Mouse (Mus musculus) liver, embryonic 13.5 days (tissue): ENCODE results near the gene Tbx10. TPM values are rescaled to one million over a fixed set of nuclear protein-coding genes. Genes with fewer than 3 reads are reported as not detected.

Source experiments
- ATAC-seq: fragments of 200-750 bp; cut with Nextera tagmentation; 2 replicates; pipeline ENCODE4 v1.8.0; 2017; ENCODE audit warnings: low read depth, mild to moderate bottlenecking, moderate number of reproducible peaks, moderate library complexity
- DNase-seq: peaks from one replicate; pipeline ENCODE4 v3.0.0; 2022
- H3K27ac ChIP-seq: fragments of 300-500 bp; sonication (generic); 2 replicates; pipeline ENCODE4 v1.5.1; 2015; ENCODE audit warnings: moderate library complexity, mild to moderate bottlenecking, inconsistent platforms
- H3K27me3 ChIP-seq: fragments of 300-500 bp; sonication (generic); 2 replicates; pipeline ENCODE4 v1.6.1; 2015; ENCODE audit warnings: mild to moderate bottlenecking, inconsistent platforms
- H3K36me3 ChIP-seq: fragments of 300-500 bp; sonication (generic); 2 replicates; pipeline ENCODE4 v1.6.1; 2015; ENCODE audit warnings: mild to moderate bottlenecking, inconsistent platforms
- H3K4me1 ChIP-seq: fragments of 300-500 bp; sonication (generic); replicated peaks from 2 replicates; pipeline ENCODE4 v1.6.1; 2015; ENCODE audit warnings: inconsistent platforms
- H3K4me2 ChIP-seq: fragments of 300-500 bp; sonication (generic); 2 replicates; pipeline ENCODE4 v1.6.1; 2015; ENCODE audit warnings: inconsistent platforms, mild to moderate bottlenecking, moderate library complexity
- H3K4me3 ChIP-seq: fragments of 300-500 bp; sonication (generic); replicated peaks from 2 replicates; pipeline ENCODE4 v1.5.1; 2015; ENCODE audit warnings: mild to moderate bottlenecking, inconsistent platforms
- H3K9ac ChIP-seq: fragments of 300-500 bp; sonication (generic); 2 replicates; pipeline ENCODE4 v1.6.1; 2015; ENCODE audit warnings: mild to moderate bottlenecking, inconsistent platforms
- H3K9me3 ChIP-seq: fragments of 300-500 bp; sonication (generic); replicated peaks from 2 replicates; pipeline ENCODE4 v1.6.1; 2016; ENCODE audit warnings: inconsistent platforms
- WGBS: fragments of 180-500 bp; shearing (Covaris S2); methylation state at CpG from one replicate; pipeline ENCODE4 v1.1.7; 2015; ENCODE audit not compliant: insufficient replicate concordance; 5-methylcytosine and 5-hydroxymethylcytosine counted together
- polyA plus RNA-seq: library from polyadenylated mRNA; unstranded; fragments of >200 nt; fragmentation: Nextera tagmentation; extraction: Ambion mirVana; gene quantifications from 2 replicates; pipeline ENCODE4 v1.2.1, GENCODE M21; 2015

The Tbx10 gene
- polyA plus RNA-seq = 0.47 and 0.54 TPM in 2 replicates

DNA sequence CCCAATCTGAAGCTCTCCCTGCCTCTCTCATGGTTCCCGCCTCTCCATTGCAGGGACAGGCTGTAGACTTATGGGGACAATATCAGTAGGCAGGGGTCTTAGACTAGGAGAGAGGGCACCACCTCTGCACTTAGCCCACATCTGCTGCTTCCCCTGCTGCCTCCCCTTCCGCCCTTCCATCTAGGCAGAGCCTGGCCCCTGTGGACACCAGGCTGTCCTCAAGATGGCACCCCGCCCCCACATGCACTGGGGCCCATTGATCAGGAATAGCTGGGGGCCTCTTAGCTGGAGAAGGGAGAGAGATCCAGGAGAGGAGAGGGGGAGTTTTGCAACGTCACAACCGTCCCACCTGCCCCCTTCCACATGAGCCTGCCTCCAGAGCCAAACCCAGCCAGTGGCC lies at the start of gene Tbx10:
Gene Tbx10 (plus strand): TSS at position 337 of the 400 bp plus-strand sequence.
- H3K9ac ChIP-seq = no peak within 1 kb of the TSS
- H3K27ac ChIP-seq = no peak within 1 kb of the TSS
- ATAC-seq (no peak), DNase-seq (no peak)
- 45% methylated on average over 5 of the region's 5 CpGs for WGBS
- peaks cover 10% of the 10 kb centered on the region; the same call in 1 of the 2 replicates for H3K4me1 ChIP-seq
- peaks cover 4% of the 10 kb centered on the region; the same call in 1 of the 2 replicates for H3K36me3 ChIP-seq
- no peak within 1 kb of the TSS for H3K4me2 ChIP-seq
- 0 out of 2 replicates have a peak, but pooled peaks cover 4% of the 10 kb centered on the region for H3K27me3 ChIP-seq
- H3K4me3 ChIP-seq = no peak within 1 kb of the TSS
- H3K9me3 ChIP-seq = no peaks in the 10 kb centered on the region

DNA sequence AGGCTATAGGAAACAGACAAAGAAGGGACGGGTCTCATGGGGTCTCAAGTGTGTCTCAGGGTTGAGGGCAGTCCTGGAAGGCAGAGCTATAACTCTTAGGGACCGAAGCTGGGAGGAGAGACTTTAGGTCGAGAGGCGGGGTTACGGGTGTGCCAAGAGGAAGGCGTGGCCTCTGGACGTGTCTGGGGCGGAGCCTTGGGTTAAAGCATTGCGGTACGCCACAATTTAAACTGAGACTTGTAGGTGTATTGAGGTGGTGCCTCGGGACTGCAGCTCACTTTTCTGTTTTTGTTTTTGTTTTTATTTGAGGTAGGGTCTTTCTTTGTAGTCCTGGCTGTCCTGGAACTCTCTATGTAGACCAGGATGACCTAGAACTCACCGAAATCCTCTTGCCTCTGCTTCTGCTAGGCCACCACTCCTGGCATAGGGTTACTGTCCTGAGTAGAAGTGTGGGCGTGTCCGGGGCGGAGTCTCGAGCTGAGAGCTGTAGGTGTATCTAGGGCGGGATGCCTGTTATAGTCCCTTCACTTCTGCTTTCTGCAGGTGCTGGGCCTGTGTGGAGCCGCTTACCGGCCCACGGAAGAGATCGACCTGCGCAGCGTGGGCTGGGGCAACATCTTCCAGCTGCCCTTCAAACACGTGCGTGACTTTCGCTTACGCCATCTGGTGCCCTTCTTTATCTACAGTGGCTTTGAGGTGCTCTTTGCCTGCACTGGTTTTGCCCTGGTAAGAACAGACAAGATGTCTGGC lies 49.4 kb upstream of the Tbx10 start:
- peak; percentile 87 for ATAC-seq
- H3K9me3 ChIP-seq = no peaks in the 10 kb centered on the region
- peak; percentile 80 for DNase-seq
- H3K27me3 ChIP-seq = no peaks in the 10 kb centered on the region
- H3K27ac ChIP-seq = no peak overlapping the region
- H3K9ac ChIP-seq = peak overlapping the region; percentile 30; the same call in 1 of the 2 replicates
- WGBS = 13% methylated on average over 27 of the region's 27 CpGs
- H3K36me3 ChIP-seq = no peaks in the 10 kb centered on the region
- peak overlapping the region; percentile 67 for H3K4me2 ChIP-seq
- peaks cover 31% of the 10 kb centered on the region for H3K4me1 ChIP-seq
- H3K4me3 ChIP-seq = peak overlapping the region; percentile 40

DNA sequence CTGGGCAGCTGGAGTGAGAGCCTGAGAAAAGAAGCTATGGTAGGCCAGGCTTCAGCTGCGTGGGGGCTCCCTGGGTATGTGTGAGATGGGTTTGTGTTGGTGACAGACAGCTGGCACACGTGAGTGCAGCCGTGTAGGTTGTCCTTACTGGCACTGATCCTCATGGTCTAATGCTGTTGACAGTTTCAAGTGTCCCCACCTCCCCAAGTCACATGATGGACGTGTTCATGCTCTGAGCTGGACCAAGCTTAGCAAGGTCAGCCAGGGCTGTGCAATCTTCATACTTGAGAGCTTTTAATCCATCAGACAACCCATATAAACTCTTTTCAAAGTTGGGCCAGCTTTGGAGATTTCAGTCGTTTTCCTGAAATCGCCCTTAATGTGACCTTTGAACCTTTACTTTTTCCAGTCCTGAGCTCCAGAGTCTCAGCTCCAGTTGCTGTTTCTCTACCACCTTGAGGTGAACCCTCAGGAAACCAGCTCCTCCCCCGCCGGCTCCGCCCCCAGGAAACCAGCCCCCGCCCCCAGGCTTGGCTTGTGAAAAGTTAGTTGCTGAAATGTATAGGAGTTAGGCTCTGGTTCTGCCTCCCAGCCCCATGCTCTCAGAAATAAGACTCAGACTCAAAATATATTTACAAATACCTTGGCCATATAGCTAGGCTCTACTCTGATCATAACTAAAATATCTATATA lies 46.5 kb upstream of the Tbx10 start:
- Histone ChIP-seq H3K4me2 (no peak overlapping the region), H3K4me3 (no peak overlapping the region), H3K27ac (no peak overlapping the region), H3K9me3 (no peaks in the 10 kb centered on the region), H3K36me3 (no peaks in the 10 kb centered on the region), H3K4me1 (peaks cover 37% of the 10 kb centered on the region), H3K27me3 (no peaks in the 10 kb centered on the region), H3K9ac (no peak overlapping the region)
- DNase-seq (no peak), ATAC-seq (no peak)
- WGBS = 24% methylated on average over 10 of the region's 10 CpGs

DNA sequence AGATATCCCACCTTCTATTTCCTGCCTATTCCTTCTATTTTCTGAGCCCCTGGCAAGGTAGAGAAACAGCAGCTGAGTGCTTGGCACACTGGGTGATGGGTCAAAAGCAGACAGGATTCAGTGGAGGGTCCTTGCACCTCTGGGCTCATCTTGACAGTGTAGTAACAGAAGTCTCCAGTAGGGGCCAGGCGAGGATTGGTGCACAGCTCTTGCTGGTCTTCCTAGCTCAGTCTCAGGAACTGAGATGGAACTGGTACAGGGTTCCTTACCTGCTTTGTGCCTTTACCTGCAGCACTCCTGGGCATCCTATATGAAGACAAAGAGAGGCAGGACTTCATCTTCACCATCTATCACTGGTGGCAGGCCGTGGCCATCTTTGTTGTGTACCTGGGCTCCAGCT lies 45.8 kb upstream of the Tbx10 start:
- peak; percentile 47 for DNase-seq
- 20% methylated on average over 2 of the region's 2 CpGs for WGBS
- ATAC-seq = no peak

DNA sequence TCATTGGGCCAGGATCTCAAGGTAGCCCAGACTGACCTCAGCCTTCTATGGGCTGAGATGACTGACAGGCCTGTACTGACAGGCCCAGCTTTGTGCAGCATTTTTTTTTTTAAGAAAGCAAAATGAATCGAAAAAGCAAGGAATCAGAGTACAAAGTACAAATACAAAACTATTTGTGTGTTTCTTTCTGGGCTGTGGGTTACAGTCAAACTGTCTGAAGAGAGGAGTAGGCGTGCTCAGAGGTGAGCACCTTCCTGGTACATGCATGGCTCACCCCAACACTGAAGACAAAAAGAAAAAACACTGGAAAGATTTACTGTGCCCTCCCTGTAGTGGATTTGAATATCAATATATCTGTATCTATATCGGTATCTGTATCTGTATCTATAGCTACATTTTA lies 44.7 kb upstream of the Tbx10 start:
- WGBS = 55% methylated on average over 3 of the region's 3 CpGs

More for the DNA sequence above, 45.8 kb upstream of the Tbx10 start:
- Histone ChIP-seq H3K9ac (no peak overlapping the region), H3K9me3 (no peaks in the 10 kb centered on the region), H3K4me1 (peaks cover 37% of the 10 kb centered on the region), H3K4me2 (no peak overlapping the region), H3K36me3 (no peaks in the 10 kb centered on the region), H3K4me3 (no peak overlapping the region), H3K27ac (no peak overlapping the region), H3K27me3 (no peaks in the 10 kb centered on the region)

DNA sequence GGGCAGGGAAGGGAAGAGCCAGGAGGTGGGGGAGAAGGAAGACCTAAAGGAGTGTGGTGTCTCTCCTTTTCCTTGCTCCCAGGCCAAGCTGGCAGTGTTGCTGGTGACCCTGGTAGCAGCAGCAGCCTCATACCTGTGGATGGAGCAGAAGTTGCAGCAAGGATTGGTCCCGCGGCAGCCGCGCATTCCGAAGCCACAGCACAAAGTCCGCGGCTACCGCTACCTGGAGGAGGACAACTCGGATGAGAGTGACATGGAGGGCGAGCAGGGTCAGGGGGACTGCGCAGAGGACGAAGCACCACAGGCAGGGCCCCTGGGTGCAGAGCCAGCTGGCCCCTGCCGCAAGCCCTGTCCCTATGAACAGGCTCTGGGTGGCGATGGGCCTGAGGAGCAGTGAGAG lies 44.0 kb upstream of the Tbx10 start:
- 77% methylated on average over 14 of the region's 14 CpGs for WGBS

More for the DNA sequence above, 44.7 kb upstream of the Tbx10 start:
- H3K4me2 ChIP-seq = no peak overlapping the region
- no peaks in the 10 kb centered on the region for H3K9me3 ChIP-seq
- H3K27me3 ChIP-seq = no peaks in the 10 kb centered on the region
- H3K36me3 ChIP-seq = no peaks in the 10 kb centered on the region
- ATAC-seq = no peak
- no peak overlapping the region for H3K9ac ChIP-seq
- no peak overlapping the region for H3K27ac ChIP-seq
- no peak overlapping the region for H3K4me3 ChIP-seq
- peaks cover 32% of the 10 kb centered on the region for H3K4me1 ChIP-seq
- no peak for DNase-seq

DNA sequence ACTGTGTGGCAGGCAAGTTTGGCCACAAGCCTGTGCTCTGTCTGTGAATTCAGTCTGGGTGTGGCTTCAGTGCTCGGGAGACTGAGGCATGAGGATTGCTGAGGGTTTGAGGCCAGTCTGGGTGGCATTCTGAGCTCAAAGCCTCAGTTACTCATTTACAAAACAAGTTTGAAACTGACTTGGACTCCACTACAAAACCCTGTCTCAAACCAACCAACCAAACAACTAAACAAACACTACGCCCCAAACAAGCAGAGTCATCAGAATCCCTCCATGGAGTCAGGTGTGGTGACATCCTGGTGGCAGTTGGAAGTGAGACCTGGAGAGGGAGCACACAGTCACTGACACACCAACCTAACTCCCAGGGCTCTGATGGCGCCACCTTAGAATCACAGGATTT lies 42.2 kb upstream of the Tbx10 start:
- no peak overlapping the region for H3K4me3 ChIP-seq
- ATAC-seq (no peak), DNase-seq (no peak)
- no peaks in the 10 kb centered on the region for H3K36me3 ChIP-seq
- 53% methylated on average over 3 of the region's 3 CpGs for WGBS
- no peak overlapping the region for H3K27ac ChIP-seq
- H3K4me1 ChIP-seq = peaks cover 18% of the 10 kb centered on the region
- no peak overlapping the region for H3K9ac ChIP-seq
- H3K9me3 ChIP-seq = no peaks in the 10 kb centered on the region
- no peaks in the 10 kb centered on the region for H3K27me3 ChIP-seq
- H3K4me2 ChIP-seq = no peak overlapping the region

More for the DNA sequence above, 44.0 kb upstream of the Tbx10 start:
- no peaks in the 10 kb centered on the region for H3K36me3 ChIP-seq
- peaks cover 25% of the 10 kb centered on the region for H3K4me1 ChIP-seq
- H3K9ac ChIP-seq = no peak overlapping the region
- H3K4me3 ChIP-seq = no peak overlapping the region
- H3K27me3 ChIP-seq = no peaks in the 10 kb centered on the region
- ATAC-seq (no peak), DNase-seq (no peak)
- no peak overlapping the region for H3K27ac ChIP-seq
- no peaks in the 10 kb centered on the region for H3K9me3 ChIP-seq
- H3K4me2 ChIP-seq = no peak overlapping the region

DNA sequence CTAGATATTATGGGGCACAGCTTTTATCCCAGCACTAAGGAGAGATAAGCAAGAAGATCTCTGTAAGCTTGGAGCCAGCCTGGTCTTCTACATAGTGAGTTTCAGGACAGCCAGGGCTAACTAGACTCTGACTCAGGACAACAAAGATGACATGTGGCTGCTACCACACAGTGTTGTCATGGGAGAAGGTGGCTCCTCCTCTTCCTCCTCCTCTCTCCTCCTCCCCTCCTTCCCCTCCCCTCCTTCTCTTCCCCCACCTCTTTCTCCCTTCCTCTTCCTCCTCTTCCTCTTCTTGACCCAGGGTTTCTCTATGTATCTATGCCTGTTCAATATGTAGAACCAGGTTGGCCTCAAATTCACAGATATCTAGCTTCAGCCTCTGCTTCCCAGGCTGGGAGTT lies 41.1 kb upstream of the Tbx10 start:
- 0 out of 2 replicates have a peak, but pooled peaks cover 5% of the 10 kb centered on the region for H3K27me3 ChIP-seq
- peaks cover 8% of the 10 kb centered on the region; the same call in 1 of the 2 replicates for H3K4me1 ChIP-seq
- no peak for ATAC-seq
- no peak overlapping the region for H3K9ac ChIP-seq
- no peaks in the 10 kb centered on the region for H3K9me3 ChIP-seq
- no peaks in the 10 kb centered on the region for H3K36me3 ChIP-seq
- H3K4me3 ChIP-seq = no peak overlapping the region
- no peak overlapping the region for H3K4me2 ChIP-seq
- H3K27ac ChIP-seq = no peak overlapping the region
- DNase-seq = no peak

DNA sequence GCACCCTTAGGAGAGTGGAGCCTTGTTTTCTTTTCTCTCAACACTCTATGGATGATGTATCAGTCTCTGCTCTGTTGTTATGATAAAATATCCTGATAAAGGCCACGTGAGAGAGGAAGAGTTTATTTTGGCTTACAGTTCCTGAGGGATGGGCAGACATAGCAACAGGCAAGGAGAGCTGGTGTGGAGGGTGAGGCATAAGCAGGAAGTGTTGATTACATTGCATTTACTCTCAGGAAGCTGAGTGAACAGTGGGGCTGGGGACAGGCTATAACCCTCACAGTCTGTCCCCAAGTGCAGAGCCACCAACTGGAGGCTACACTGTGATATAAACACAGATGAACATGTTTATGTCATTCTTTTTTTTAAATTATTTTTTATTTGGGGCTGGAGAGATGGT lies 40.5 kb upstream of the Tbx10 start:
- Histone ChIP-seq H3K9ac (no peak overlapping the region), H3K4me3 (no peak overlapping the region), H3K27ac (no peak overlapping the region), H3K4me1 (peaks cover 7% of the 10 kb centered on the region; the same call in 1 of the 2 replicates), H3K27me3 (0 out of 2 replicates have a peak, but pooled peaks cover 8% of the 10 kb centered on the region), H3K9me3 (no peaks in the 10 kb centered on the region), H3K4me2 (no peak overlapping the region), H3K36me3 (no peaks in the 10 kb centered on the region)
- no peak for ATAC-seq
- no peak for DNase-seq
- WGBS = 50% methylated on average over 1 of the region's 1 CpGs

DNA sequence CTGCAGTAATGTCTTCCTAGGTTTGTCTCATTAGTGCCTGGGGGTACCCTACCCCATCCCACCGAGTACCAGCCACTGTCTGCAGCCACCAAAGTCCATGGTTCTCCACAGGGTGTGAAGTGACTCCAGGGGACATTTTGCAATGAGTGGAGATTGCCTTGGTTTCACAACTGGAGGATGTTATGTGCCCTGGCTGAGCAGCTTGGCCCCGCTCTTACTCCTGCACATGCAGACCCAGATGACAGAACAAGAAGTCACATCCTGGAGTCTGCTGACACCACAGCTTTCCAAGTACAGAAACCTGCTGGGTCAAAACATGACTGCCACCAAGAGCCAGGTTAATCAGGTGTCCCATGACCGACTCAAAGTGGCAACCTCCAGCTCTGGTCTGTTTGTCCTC lies 37.5 kb upstream of the Tbx10 start:
- H3K4me2 ChIP-seq = no peak overlapping the region
- H3K27ac ChIP-seq = no peak overlapping the region
- H3K4me3 ChIP-seq = no peak overlapping the region
- WGBS = 62% methylated on average over 3 of the region's 3 CpGs
- DNase-seq = no peak
- H3K27me3 ChIP-seq = 0 out of 2 replicates have a peak, but pooled peaks cover 8% of the 10 kb centered on the region
- H3K9me3 ChIP-seq = no peaks in the 10 kb centered on the region
- H3K4me1 ChIP-seq = peaks cover 1% of the 10 kb centered on the region; the same call in 1 of the 2 replicates
- no peak for ATAC-seq
- H3K9ac ChIP-seq = no peak overlapping the region
- H3K36me3 ChIP-seq = no peaks in the 10 kb centered on the region

DNA sequence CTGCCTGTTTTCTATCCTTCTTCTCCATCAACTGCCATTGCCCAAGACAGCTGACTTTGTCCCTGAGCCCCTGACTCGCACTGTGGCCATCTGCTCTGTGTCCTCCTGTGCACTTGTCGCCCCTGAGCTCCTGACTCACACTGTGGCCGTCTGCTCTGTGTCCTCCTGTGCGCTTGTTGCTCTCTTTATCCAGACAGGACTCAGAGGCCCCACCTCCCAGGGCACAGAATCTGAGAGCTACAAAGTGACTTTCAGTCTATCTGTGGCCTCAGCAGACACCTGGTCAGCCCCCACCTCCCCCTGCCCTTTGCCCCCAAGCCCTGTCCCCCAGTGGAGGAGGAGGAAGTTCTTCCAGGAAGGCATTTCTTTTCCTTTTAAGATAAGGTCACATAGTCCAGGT lies 36.7 kb upstream of the Tbx10 start:
- Histone ChIP-seq H3K9ac (no peak overlapping the region), H3K4me2 (no peak overlapping the region)

More for the DNA sequence above, 36.7 kb upstream of the Tbx10 start:
- Histone ChIP-seq H3K4me3 (no peak overlapping the region), H3K27me3 (0 out of 2 replicates have a peak, but pooled peaks cover 8% of the 10 kb centered on the region), H3K4me1 (no peaks in the 10 kb centered on the region; the same call in 1 of the 2 replicates), H3K36me3 (no peaks in the 10 kb centered on the region), H3K9me3 (no peaks in the 10 kb centered on the region), H3K27ac (no peak overlapping the region)
- 24% methylated on average over 4 of the region's 4 CpGs for WGBS
- DNase-seq = no peak
- no peak for ATAC-seq
